Mouse (Mus musculus) kidney, embryonic 14.5 days (tissue): ENCODE measurements around the gene Myh9. TPM values are rescaled to one million over a fixed set of nuclear protein-coding genes. Genes with fewer than 3 reads are reported as not detected.

Source experiments
- ATAC-seq: fragments of 200-750 bp; cut with Nextera tagmentation; 2 replicates; pipeline ENCODE4 v1.8.0; 2017; ENCODE audit warnings: moderate number of reproducible peaks, mild to moderate bottlenecking, moderate TSS enrichment, moderate library complexity; ENCODE audit not compliant: low FRiP score, low TSS enrichment
- H3K27ac ChIP-seq: fragments of 300-500 bp; sonication (generic); 2 replicates; pipeline ENCODE4 v1.5.1; 2014; ENCODE audit warnings: low read depth, mild to moderate bottlenecking, low read length, moderate library complexity, mixed read lengths
- H3K27me3 ChIP-seq: fragments of 300-500 bp; sonication (generic); 2 replicates; pipeline ENCODE4 v1.6.1; 2014; ENCODE audit warnings: mild to moderate bottlenecking, low read length; ENCODE audit not compliant: control insufficient read depth, insufficient read depth
- H3K36me3 ChIP-seq: fragments of 300-500 bp; sonication (generic); 2 replicates; pipeline ENCODE4 v1.6.1; 2014; ENCODE audit warnings: low read length, mixed read lengths; ENCODE audit not compliant: control insufficient read depth, insufficient read depth
- H3K4me1 ChIP-seq: fragments of 300-500 bp; sonication (generic); 2 replicates; pipeline ENCODE4 v1.6.1; 2014; ENCODE audit warnings: low read length, mixed read lengths; ENCODE audit not compliant: control insufficient read depth, insufficient read depth
- H3K4me2 ChIP-seq: fragments of 300-500 bp; sonication (generic); replicated peaks from 2 replicates; pipeline ENCODE4 v1.6.1; 2014; ENCODE audit warnings: low read depth, mild to moderate bottlenecking, low read length
- H3K4me3 ChIP-seq: fragments of 300-500 bp; sonication (generic); 2 replicates; pipeline ENCODE4 v1.5.1; 2014; ENCODE audit warnings: mild to moderate bottlenecking, low read length
- H3K9ac ChIP-seq: fragments of 300-500 bp; sonication (generic); 2 replicates; pipeline ENCODE4 v1.6.1; 2014; ENCODE audit warnings: low read depth, mild to moderate bottlenecking, low read length, moderate library complexity
- H3K9me3 ChIP-seq: fragments of 300-500 bp; sonication (generic); 2 replicates; pipeline ENCODE4 v1.6.1; 2016; ENCODE audit warnings: low read length; ENCODE audit not compliant: control insufficient read depth
- WGBS: fragments of 180-500 bp; shearing (Covaris S2); extraction: QIAGEN DNeasy Blood & Tissue Kit; methylation state at CpG from one replicate; pipeline ENCODE4 v1.1.7; 2014; 5-methylcytosine and 5-hydroxymethylcytosine counted together
- polyA plus RNA-seq: library from polyadenylated mRNA; unstranded; fragments of >200 nt; fragmentation: Nextera tagmentation; extraction: Ambion mirVana; gene quantifications from 2 replicates; pipeline ENCODE4 v1.2.1, GENCODE M21; 2014

The Myh9 gene
- polyA plus RNA-seq, 1 experiment from 2014 or later = 72.3 TPM

GRCm38 (mm10) chr15:77789186-77789585, 52.8 kb downstream of the Myh9 start:
- Histone ChIP-seq H3K9me3 (no peaks in the 10 kb centered on the region), H3K36me3 (peaks cover 98% of the 10 kb centered on the region), H3K27me3 (no peaks in the 10 kb centered on the region), H3K4me2 (no peak overlapping the region), H3K4me3 (no peak overlapping the region), H3K9ac (no peak overlapping the region), H3K27ac (no peak overlapping the region), H3K4me1 (no peaks in the 10 kb centered on the region)
- ATAC-seq = no peak
- 80% methylated on average over 3 of the region's 3 CpGs for WGBS

- ATAC-seq = no peak
- H3K9ac ChIP-seq = no peak overlapping the region
- H3K27me3 ChIP-seq = no peaks in the 10 kb centered on the region
- no peak overlapping the region for H3K27ac ChIP-seq
- no peaks in the 10 kb centered on the region for H3K9me3 ChIP-seq
- H3K4me3 ChIP-seq = no peak overlapping the region
- no peaks in the 10 kb centered on the region for H3K4me1 ChIP-seq
- 91% methylated on average over 6 of the region's 6 CpGs for WGBS
- H3K4me2 ChIP-seq = no peak overlapping the region
- H3K36me3 ChIP-seq = peaks cover 99% of the 10 kb centered on the region
Observed at GRCm38 (mm10) chr15:77788356-77788755, 53.6 kb downstream of the Myh9 start.

- Histone ChIP-seq H3K9me3 (no peaks in the 10 kb centered on the region), H3K4me3 (no peak overlapping the region), H3K4me1 (no peaks in the 10 kb centered on the region), H3K27me3 (no peaks in the 10 kb centered on the region), H3K4me2 (no peak overlapping the region), H3K9ac (no peak overlapping the region), H3K27ac (no peak overlapping the region), H3K36me3 (peaks cover 100% of the 10 kb centered on the region)
- 54% methylated on average over 1 of the region's 1 CpGs for whole genome bisulfite sequencing
- ATAC-seq = no peak
Observed at GRCm38 (mm10) chr15:77785807-77786206, 56.2 kb downstream of the Myh9 start.

GRCm38 (mm10) chr15:77784039-77784824, 57.7 kb downstream of the Myh9 start:
- no peak overlapping the region; the same call in 1 of the 2 replicates for H3K27ac ChIP-seq
- WGBS = 49% methylated on average over 22 of the region's 22 CpGs
- peak; percentile 54; the same call in 1 of the 2 replicates for ATAC-seq
- no peak overlapping the region for H3K9ac ChIP-seq
- no peaks in the 10 kb centered on the region for H3K27me3 ChIP-seq
- H3K9me3 ChIP-seq = no peaks in the 10 kb centered on the region
- no peak overlapping the region for H3K4me2 ChIP-seq
- H3K36me3 ChIP-seq = peaks cover 100% of the 10 kb centered on the region
- H3K4me3 ChIP-seq = no peak overlapping the region
- no peaks in the 10 kb centered on the region for H3K4me1 ChIP-seq

- Histone ChIP-seq H3K4me2 (no peak overlapping the region), H3K27ac (no peak overlapping the region), H3K36me3 (peaks cover 100% of the 10 kb centered on the region), H3K4me3 (no peak overlapping the region), H3K9me3 (no peaks in the 10 kb centered on the region), H3K27me3 (no peaks in the 10 kb centered on the region), H3K9ac (no peak overlapping the region), H3K4me1 (no peaks in the 10 kb centered on the region)
- ATAC-seq = no peak
- 81% methylated on average over 11 of the region's 11 CpGs for WGBS
Observed at GRCm38 (mm10) chr15:77782449-77783014, 59.4 kb downstream of the Myh9 start.

GRCm38 (mm10) chr15:77775186-77775963, 66.6 kb downstream of the Myh9 start:
- Histone ChIP-seq H3K4me2 (no peak overlapping the region), H3K4me1 (no peaks in the 10 kb centered on the region), H3K27me3 (no peaks in the 10 kb centered on the region), H3K4me3 (no peak overlapping the region), H3K27ac (no peak overlapping the region), H3K9ac (no peak overlapping the region), H3K36me3 (peaks cover 98% of the 10 kb centered on the region), H3K9me3 (no peaks in the 10 kb centered on the region)
- no peak for ATAC-seq
- 68% methylated on average over 20 of the region's 20 CpGs for WGBS

GRCm38 (mm10) chr15:77774303-77774702, 67.7 kb downstream of the Myh9 start:
- Histone ChIP-seq H3K4me3 (no peak overlapping the region), H3K4me1 (no peaks in the 10 kb centered on the region), H3K36me3 (peaks cover 98% of the 10 kb centered on the region), H3K9ac (no peak overlapping the region), H3K9me3 (no peaks in the 10 kb centered on the region), H3K27ac (no peak overlapping the region), H3K4me2 (no peak overlapping the region), H3K27me3 (no peaks in the 10 kb centered on the region)
- no peak for ATAC-seq
- 94% methylated on average over 10 of the region's 10 CpGs for WGBS

GRCm38 (mm10) chr15:77773099-77773915, 68.7 kb downstream of the Myh9 start:
- no peaks in the 10 kb centered on the region for H3K27me3 ChIP-seq
- H3K27ac ChIP-seq = no peak overlapping the region
- WGBS = 92% methylated on average over 19 of the region's 19 CpGs
- H3K9me3 ChIP-seq = no peaks in the 10 kb centered on the region
- H3K9ac ChIP-seq = no peak overlapping the region
- no peaks in the 10 kb centered on the region for H3K4me1 ChIP-seq
- peaks cover 98% of the 10 kb centered on the region for H3K36me3 ChIP-seq
- no peak for ATAC-seq
- no peak overlapping the region for H3K4me2 ChIP-seq
- no peak overlapping the region for H3K4me3 ChIP-seq
